Mouse (Mus musculus) cerebellum, postnatal 14 days (tissue): ENCODE results near the gene Olfr543.
A peak's percentile ranks its signal among the peaks of the same experiment; 100 is the strongest.
"Not testable (repeated sequence)": the region's sequence is repeated elsewhere in the genome, so short reads cannot be mapped to it uniquely, and the experiment has no call there.

ENCODE experiments used
- DNase-seq, 2 experiments: peaks; one replicate each; pipeline ENCODE4 v3.0.0; 2021; ENCODE audit warnings: mixed read lengths in 2 of 2

The Olfr543 gene

DNA sequence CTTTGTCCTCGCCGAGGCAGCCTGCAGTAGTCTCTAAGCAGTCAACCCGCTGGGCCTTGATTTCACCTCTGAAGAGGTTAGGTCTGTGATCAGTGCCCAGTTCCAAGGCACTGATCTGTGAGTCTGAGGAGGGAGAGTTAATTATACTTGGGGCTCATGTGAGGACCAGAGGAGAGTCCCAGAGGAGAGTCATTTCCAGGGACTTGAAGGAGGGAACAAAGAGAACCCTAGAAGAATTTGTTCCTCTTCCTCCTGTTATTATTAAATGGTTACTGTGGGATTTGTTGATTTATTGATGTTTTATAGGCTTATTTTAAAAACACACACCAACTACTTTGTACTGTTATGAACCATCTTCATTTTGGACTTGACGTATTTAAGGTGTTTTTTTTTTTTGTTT, at the start of gene Olfr543:
Olfr543 (minus strand) TSS at position 101 of the 400 bp plus-strand sequence.
- no peak for DNase-seq

- no peak for DNase-seq
These were observed 47.6 kb upstream of the Olfr543 start for GRCm38 (mm10) chr7:102529052-102529451.

DNA sequence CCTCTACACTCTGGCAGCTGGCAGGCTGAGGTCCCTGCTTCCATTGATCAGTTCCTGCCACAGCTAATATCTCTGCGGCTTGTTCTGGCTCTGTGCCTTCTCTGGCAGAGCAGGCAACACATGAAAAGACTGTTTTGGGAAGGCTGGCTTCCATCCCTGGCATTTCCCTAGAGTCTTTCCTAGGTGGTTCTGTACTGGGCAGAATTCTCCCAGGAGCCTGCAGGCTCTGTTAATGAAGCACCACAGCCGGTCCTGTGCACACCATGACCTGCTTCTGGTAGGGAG, 35.5 kb upstream of the Olfr543 start:
- DNase-seq: peak; percentile 38 to 41

DNA sequence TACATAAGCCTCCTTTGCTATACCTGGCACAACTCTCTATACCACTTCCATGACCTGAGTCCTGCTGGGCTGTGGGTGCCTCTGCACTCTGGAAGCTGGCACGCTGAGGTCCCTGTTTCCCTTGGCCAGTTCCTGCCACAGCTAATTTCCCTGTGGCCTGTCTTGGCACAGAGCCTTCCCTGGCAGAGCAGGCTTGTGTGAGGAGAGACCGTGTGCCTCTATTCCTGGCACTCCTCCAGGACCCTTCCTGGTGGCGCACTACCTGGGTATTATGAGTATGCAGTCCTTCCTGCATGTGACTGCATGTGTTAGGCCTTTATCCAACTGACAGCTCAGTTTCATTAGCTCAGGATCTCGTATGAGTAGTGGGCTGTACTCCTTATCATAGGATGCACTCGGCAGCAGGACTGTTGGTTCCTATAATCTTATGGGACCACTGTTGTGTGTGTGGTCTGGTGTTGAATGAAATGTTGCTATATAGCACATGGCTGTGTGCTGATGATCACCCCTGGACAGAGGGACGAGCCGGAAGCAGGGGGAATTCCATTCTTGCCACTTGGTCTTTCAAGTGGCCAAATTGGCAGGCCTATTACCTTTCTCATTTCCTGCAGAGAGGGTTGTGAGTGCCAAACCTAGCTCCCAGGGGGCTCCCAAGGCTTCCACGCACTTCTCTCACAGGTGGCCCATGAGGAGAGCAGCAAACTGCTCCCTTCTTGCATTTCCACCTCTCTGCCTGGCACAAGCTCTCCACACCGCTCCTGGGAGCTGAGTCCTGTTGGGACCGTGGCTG, 35.0 kb upstream of the Olfr543 start:
- DNase-seq: peak; percentile 82

DNA sequence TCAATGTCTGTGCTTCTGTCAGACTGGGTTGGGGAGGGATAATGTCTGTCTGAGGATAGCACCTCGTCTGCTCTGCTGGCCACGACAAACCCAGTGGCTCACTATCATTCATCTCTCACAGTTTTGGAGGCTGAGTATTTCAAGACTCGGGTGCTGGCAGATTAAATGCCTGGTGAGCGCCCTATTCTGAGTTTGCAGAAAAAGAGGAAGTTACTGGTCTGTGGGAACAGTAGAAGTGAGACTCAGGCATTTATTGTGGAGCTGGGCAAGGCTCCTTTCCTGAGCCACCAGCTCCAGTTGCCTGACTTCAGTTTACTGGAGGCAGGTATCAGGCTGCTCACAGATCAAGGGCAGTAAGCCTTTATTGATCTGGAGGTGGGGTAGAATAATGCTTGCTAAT, 32.7 kb upstream of the Olfr543 start:
- DNase-seq: no peak

DNA sequence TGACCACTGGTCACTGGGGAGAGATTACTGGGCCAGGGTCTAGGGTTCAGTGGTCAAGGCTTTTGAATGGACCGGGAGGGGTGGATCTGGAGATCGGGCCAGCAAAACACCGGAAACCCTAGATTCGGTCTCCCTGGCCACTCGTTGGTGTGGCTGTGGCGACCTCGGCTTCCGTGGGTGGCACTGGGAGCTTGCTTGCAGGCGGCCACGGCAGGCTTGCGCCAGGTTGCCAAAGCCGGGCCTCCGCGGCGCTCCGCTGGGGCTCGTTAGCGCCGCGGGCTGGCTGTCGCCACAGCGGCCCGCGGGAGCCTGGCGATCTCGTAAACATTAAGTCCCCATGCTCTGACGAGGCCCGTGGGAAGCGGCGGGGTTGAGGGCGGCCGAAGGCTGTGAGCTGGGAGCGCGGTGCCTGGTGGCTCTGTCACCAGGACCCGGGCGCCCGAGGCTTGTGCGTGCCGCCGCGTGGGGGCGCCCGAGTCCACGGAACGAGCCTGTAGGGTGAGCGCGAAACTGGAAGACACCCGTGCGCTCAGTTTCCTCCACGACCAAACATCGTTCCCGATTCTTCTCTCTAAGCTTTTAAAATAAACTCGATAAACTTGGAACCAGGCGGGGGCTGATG, 31.4 kb upstream of the Olfr543 start:
- peak; percentile 96 to 97 for DNase-seq

- DNase-seq: no peak
These were observed 30.4 kb upstream of the Olfr543 start for GRCm38 (mm10) chr7:102511927-102512326.

- DNase-seq: no peak
These were observed 28.2 kb upstream of the Olfr543 start for GRCm38 (mm10) chr7:102509726-102510125.

DNA sequence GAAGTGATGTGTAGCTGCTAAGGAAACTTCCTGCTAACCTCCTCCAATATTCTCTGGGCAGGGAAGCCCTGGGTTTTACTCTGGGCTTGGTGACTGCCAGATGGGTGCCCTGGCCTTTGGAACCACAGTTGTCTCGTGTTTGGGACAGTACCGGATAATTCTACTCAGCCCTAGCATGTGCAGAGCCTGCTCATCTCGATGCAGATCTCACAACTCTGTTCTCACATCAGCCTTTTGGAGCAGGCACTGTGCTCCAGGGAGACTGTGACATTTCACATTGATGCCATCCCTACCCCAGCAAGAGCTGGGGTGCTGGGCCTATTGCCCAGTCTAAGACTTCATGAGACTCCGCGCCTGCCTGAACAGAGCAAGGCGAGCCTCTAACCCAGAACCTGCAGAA, 27.2 kb upstream of the Olfr543 start:
- no peak for DNase-seq

DNA sequence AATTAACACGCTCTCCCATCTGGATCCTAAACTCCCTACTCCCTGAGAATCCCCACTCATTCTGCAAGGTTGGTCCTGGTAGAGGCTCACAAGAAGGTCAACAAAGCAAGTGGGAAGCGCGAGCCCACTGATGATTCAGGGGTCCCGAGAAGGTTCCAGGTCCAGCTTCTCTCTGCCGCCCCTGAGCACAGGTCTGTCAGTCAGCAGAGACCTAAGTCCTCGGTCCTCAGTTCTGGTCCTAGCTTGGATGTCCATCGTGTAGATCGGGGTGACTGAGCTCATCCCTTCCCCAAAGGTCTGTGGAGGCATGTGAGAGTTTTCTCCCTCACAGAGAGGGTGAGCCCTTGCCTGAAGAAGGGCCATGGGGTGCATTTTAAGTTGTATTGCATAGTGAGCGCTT, 26.6 kb upstream of the Olfr543 start:
- DNase-seq: no peak

DNA sequence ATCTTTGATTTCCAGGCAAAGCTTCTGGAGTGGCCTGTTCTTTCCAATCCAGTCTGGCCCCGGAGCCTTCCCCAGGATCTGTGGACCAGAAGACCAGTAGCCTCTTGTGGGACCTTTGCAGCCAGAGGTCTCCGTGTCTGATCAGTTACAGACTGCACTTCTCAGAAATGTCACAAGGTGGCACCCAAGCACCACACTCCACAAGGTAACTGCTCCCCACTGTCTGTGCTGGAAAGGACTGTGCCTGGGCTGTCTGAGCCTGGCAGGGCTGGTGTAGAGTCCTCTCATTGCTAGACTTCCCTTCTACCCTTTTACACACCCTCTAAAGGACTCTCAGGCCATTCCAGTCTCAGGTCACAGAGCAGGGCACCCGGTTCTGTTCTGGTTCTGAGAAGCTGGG, 25.4 kb upstream of the Olfr543 start:
- peak; percentile 89 to 90 for DNase-seq

DNA sequence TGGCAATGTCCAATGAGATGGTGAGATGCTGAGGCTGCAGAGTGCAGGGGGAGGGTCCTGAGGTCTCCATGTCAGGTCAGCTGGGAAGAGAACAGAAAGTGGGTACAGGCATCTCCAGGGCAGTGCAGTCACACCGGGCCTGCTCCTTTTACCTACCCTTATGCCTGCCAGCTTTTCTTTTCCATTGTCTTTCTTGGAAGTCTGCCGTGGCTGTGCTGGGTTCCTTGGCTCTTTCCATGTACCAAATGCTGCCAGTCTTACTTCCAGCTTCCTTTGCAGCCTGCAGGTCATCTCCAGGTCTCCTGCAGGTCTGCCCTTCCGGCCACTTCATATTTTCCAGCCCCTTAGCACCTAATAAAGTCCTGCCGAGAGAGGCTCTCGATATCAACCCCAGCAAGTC, 20.5 kb upstream of the Olfr543 start:
- peak; percentile 46 to 65 for DNase-seq

DNA sequence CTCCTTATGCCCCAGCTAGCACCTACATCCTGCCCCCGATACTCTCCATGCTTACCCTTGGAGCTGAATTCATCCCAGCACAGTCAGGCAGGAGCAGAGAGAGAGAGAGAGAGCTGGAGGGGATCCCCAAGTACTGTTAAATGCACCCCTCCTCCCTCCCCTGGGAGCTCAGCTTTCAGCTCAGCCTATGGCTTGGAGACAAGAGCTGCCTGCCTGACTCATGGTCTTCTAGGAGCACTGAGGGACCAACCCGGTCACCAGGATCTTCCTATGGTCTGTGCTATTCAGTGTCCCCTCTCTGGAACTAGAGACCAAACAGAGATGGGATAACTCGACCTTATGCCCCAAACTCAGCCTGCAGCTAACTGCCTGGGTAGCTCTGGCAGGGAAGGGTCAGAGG, 18.0 kb upstream of the Olfr543 start, which contains the start of gene Olfr545:
Olfr545 (minus strand) TSS at position 101 of the 400 bp plus-strand sequence.
- no peak for DNase-seq

DNA sequence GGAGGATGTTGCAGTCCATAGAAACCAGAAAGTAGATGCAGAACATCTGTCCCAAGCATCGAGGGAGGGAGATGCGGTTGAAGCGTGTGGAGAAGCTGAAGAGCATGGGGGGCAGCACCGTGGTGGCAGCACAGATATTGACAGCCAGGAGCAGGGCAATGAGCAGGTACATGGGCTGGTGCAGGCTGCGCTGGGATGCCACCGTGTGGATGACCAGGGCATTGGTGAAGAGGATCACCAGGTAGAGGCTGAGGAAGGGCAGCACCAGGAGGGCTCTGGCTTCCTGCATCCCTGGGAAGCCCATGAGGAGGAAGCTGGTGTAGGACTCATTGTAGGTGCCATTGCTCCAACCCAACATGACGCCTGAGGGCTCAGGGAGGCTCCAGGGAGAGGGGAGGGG, 12.9 kb upstream of the Olfr543 start:
- not testable (repeated sequence) for DNase-seq

DNA sequence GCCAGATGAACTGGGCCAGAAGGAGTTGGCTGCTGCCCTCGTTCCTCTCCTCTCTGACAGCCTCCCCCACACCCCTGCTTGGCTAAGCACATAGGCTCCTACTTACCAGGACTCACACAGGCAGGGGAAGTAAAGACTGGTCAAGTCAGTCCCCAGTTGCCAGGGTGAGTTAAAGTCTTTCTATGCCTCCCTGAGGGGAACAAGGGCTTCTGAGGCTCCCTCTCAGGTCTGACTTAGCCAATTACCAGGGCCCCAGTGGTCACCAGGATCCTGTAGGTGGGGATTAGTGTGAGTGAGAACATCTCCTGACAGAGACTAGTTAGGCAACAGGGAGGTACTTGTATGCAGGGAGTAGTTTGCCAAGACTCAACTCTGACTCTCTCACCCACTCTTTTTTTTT, 6.7 kb upstream of the Olfr543 start, which contains the start of gene Olfr544:
Olfr544 (minus strand) TSS at position 153 of the 400 bp plus-strand sequence.
- DNase-seq: no peak

GRCm38 (mm10) chr7:102486105-102486504, 4.6 kb upstream of the Olfr543 start:
- DNase-seq: no peak

- DNase-seq: not testable (repeated sequence)
These were observed 3.3 kb upstream of the Olfr543 start for GRCm38 (mm10) chr7:102484766-102485165.

- DNase-seq: no peak
These were observed 2.2 kb upstream of the Olfr543 start for GRCm38 (mm10) chr7:102483665-102484064.

- DNase-seq: no peak
These were observed 658 bp downstream of the Olfr543 start for GRCm38 (mm10) chr7:102480821-102481220.

- DNase-seq: peak in 1 of 2 experiments; percentile 47
These were observed 2.0 kb downstream of the Olfr543 start for GRCm38 (mm10) chr7:102479368-102480078.

- no peak for DNase-seq
These were observed 2.6 kb downstream of the Olfr543 start for GRCm38 (mm10) chr7:102478926-102479325.

DNA sequence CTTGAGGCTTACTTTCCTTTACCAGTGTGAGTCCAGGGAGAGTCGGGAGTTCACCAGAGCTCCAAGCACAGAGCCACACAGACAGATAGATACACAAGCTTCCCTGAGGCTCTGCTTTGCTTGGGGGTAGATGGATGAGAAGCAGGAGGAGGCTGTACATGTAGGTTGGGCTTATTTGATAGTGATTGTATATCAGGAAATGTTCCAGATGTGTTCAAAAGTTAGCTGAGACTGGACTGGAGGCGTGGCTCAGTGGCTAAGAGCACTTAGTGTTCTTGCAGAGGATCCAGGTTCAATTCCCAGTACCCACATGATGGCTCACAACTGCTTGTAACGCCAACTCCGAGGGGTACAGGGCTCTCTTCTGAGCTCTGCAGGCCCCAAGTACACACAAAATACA, 3.1 kb downstream of the Olfr543 start:
- no peak for DNase-seq

DNA sequence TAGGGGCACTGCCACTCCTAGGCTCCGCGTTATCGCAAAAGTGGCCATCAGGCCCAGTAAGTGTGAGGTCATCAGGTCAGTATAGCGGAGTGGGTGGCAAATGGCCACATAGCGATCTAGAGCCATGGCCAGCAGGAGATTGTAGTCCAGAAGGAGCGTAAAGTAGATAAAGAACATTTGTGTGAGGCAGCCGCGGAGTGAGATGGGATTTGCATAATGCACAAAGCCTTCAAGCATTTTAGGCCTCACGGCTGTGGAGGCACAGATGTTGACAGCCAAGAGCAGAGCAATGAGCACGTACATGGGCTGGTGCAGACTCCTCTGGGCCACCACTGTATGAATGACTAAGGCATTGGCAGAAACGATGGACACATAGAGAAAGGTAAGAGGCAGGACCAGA, 4.1 kb downstream of the Olfr543 start:
- DNase-seq: no peak

GRCm38 (mm10) chr7:102476601-102477000, 4.9 kb downstream of the Olfr543 start:
- no peak for DNase-seq
